Mouse (Mus musculus) MEL (cell line): Measurements from ENCODE around the gene Cenpt. TPM values are rescaled to one million over a fixed set of nuclear protein-coding genes. Genes with fewer than 3 reads are reported as not detected.
"Not testable (repeated sequence)": the region's sequence is repeated elsewhere in the genome, so short reads cannot be mapped to it uniquely, and the experiment has no call there.

ENCODE experiments used
- DNase-seq: peaks from one replicate; pipeline ENCODE4 v3.0.0; 2011; ENCODE audit warnings: low read depth, low spot score
- H3K27ac ChIP-seq: 2 replicates; pipeline ENCODE4 v1.5.1; 2012; ENCODE audit warnings: low read depth, mild to moderate bottlenecking, control low read depth, low read length, moderate library complexity; ENCODE audit not compliant: control insufficient read depth
- H3K27me3 ChIP-seq, 2 experiments: fragments of 150-350 bp in 1 of 2; sonication (generic) in 1 of 2; 2 replicates each; pipeline ENCODE4 v1.6.1; 2012; ENCODE audit warnings: low read length in 2 of 2, mild to moderate bottlenecking in 2 of 2, improper control_type of control experiment in 1 of 2, moderate library complexity in 1 of 2; ENCODE audit not compliant: insufficient read depth in 2 of 2, control insufficient read depth in 1 of 2
- H3K36me3 ChIP-seq, 2 experiments: 2 replicates each; pipeline ENCODE4 v1.6.1; 2012 to 2014; ENCODE audit warnings: low read length in 2 of 2, improper control_type of control experiment in 1 of 2, inconsistent platforms in 1 of 2, mild to moderate bottlenecking in 1 of 2; ENCODE audit not compliant: insufficient read depth in 2 of 2, control insufficient read depth in 1 of 2
- H3K4me1 ChIP-seq, 2 experiments: fragments of 150-350 bp in 1 of 2; sonication (generic) in 1 of 2; 2 replicates each; pipeline ENCODE4 v1.6.1; 2012; ENCODE audit warnings: low read length in 2 of 2, improper control_type of control experiment in 1 of 2, mild to moderate bottlenecking in 1 of 2; ENCODE audit not compliant: insufficient read depth in 2 of 2, control insufficient read depth in 1 of 2
- H3K4me3 ChIP-seq, 2 experiments: fragments of 150-350 bp in 1 of 2; sonication (generic) in 1 of 2; 2 replicates each; pipeline ENCODE4 v1.5.1; 2012; ENCODE audit warnings: low read depth in 2 of 2, low read length in 2 of 2, mild to moderate bottlenecking in 2 of 2, moderate library complexity in 2 of 2, control low read depth in 1 of 2, improper control_type of control experiment in 1 of 2; ENCODE audit not compliant: control insufficient read depth in 1 of 2, insufficient read depth in 1 of 2
- H3K79me2 ChIP-seq: 2 replicates; pipeline ENCODE4 v1.6.1; 2012; ENCODE audit warnings: mild to moderate bottlenecking, low read length, moderate library complexity; ENCODE audit not compliant: control insufficient read depth, poor library complexity, insufficient read depth
- H3K9ac ChIP-seq: 2 replicates; pipeline ENCODE4 v1.6.1; 2012; ENCODE audit warnings: low read depth, mild to moderate bottlenecking, control low read depth, low read length, moderate library complexity; ENCODE audit not compliant: control insufficient read depth, poor library complexity, severe bottlenecking
- H3K9me3 ChIP-seq: fragments of 150-350 bp; sonication (generic); replicated peaks from 2 replicates; pipeline ENCODE4 v1.6.1; 2012; ENCODE audit warnings: mild to moderate bottlenecking, low read length, improper control_type of control experiment, moderate library complexity; ENCODE audit not compliant: insufficient read depth
- BHLHE40 ChIP-seq: IDR thresholded peaks from 2 replicates; pipeline ENCODE4 v1.6.1; 2012; ENCODE audit warnings: low read depth, mild to moderate bottlenecking, inconsistent platforms, low read length, improper control_type of control experiment, borderline replicate concordance
- CTCF ChIP-seq, 3 experiments: IDR thresholded peaks in 2 of 3; conservative IDR thresholded peaks in 1 of 3; 2 replicates each; pipeline ENCODE4 v1.5.1; 2011 to 2012; ENCODE audit warnings: low read length in 3 of 3, low read depth in 2 of 3, mild to moderate bottlenecking in 2 of 3, improper control_type of control experiment in 1 of 3, inconsistent platforms in 1 of 3, mixed read lengths in 1 of 3, moderate library complexity in 1 of 3; ENCODE audit not compliant: control insufficient read depth in 1 of 3, insufficient read depth in 1 of 3, poor library complexity in 1 of 3, severe bottlenecking in 1 of 3
- ELF1 ChIP-seq: IDR thresholded peaks from 2 replicates; pipeline ENCODE4 v1.6.1; 2014; ENCODE audit warnings: low read depth, mild to moderate bottlenecking, inconsistent platforms, low read length, improper control_type of control experiment, moderate library complexity
- ETS1 ChIP-seq: IDR thresholded peaks from 2 replicates; pipeline ENCODE4 v1.6.1; 2012; ENCODE audit warnings: low read depth, mild to moderate bottlenecking, inconsistent platforms, low read length, improper control_type of control experiment, moderate library complexity
- HCFC1 ChIP-seq: IDR thresholded peaks from 2 replicates; pipeline ENCODE4 v1.6.1; 2012; ENCODE audit warnings: low read depth, mild to moderate bottlenecking, inconsistent platforms, low read length, improper control_type of control experiment, moderate library complexity
- KAT2A ChIP-seq: conservative IDR thresholded peaks from 2 replicates; pipeline ENCODE4 v1.6.1; 2012; ENCODE audit warnings: low read depth, low read length, improper control_type of control experiment, inconsistent platforms
- MAX ChIP-seq: IDR thresholded peaks from 2 replicates; pipeline ENCODE4 v1.6.1; 2011; ENCODE audit warnings: low read length, improper control_type of control experiment
- MXI1 ChIP-seq: IDR thresholded peaks from 2 replicates; pipeline ENCODE4 v1.6.1; 2011; ENCODE audit warnings: mild to moderate bottlenecking, low read depth, low read length, improper control_type of control experiment
- MYC ChIP-seq: IDR thresholded peaks from 2 replicates; pipeline ENCODE4 v1.6.1; 2011; ENCODE audit warnings: low read depth, mild to moderate bottlenecking, low read length, improper control_type of control experiment, moderate library complexity
- NELFE ChIP-seq: IDR thresholded peaks from 2 replicates; pipeline ENCODE4 v1.6.1; 2011; ENCODE audit warnings: low read depth, low read length, improper control_type of control experiment
- POLR2A ChIP-seq, 2 experiments: IDR thresholded peaks; 2 replicates each; pipeline ENCODE4 v1.6.1; 2011 to 2012; ENCODE audit warnings: low read length in 2 of 2, mild to moderate bottlenecking in 2 of 2, control low read depth in 1 of 2, improper control_type of control experiment in 1 of 2, low read depth in 1 of 2, moderate library complexity in 1 of 2; ENCODE audit not compliant: control insufficient read depth in 1 of 2, insufficient read depth in 1 of 2, poor library complexity in 1 of 2
- POLR2AphosphoS5 ChIP-seq: IDR thresholded peaks from 2 replicates; pipeline ENCODE4 v1.6.1; 2012; ENCODE audit warnings: low read depth, borderline replicate concordance, mild to moderate bottlenecking, inconsistent platforms, low read length, moderate library complexity, mixed read lengths
- RAD21 ChIP-seq: IDR thresholded peaks from 2 replicates; pipeline ENCODE4 v1.6.1; 2011; ENCODE audit warnings: mild to moderate bottlenecking, low read depth, low read length, improper control_type of control experiment
- RCOR1 ChIP-seq: IDR thresholded peaks from 2 replicates; pipeline ENCODE4 v1.6.1; 2012; ENCODE audit warnings: low read depth, mild to moderate bottlenecking, inconsistent platforms, low read length, improper control_type of control experiment
- SIN3A ChIP-seq: IDR thresholded peaks from 2 replicates; pipeline ENCODE4 v1.6.1; 2012; ENCODE audit warnings: low read length, improper control_type of control experiment, inconsistent platforms
- SMC3 ChIP-seq: IDR thresholded peaks from 2 replicates; pipeline ENCODE4 v1.6.1; 2011; ENCODE audit warnings: low read depth, low read length, improper control_type of control experiment
- TAL1 ChIP-seq: IDR thresholded peaks from 2 replicates; pipeline ENCODE4 v1.6.1; 2012; ENCODE audit warnings: mild to moderate bottlenecking, inconsistent platforms, low read length, moderate library complexity, mixed read lengths
- TBP ChIP-seq: IDR thresholded peaks from 2 replicates; pipeline ENCODE4 v1.8.0; 2011; ENCODE audit warnings: low read depth, low read length, improper control_type of control experiment
- USF1 ChIP-seq: IDR thresholded peaks from 2 replicates; pipeline ENCODE4 v1.6.1; 2014; ENCODE audit warnings: low read depth, mild to moderate bottlenecking, inconsistent platforms, low read length, improper control_type of control experiment, moderate library complexity
- USF2 ChIP-seq, 2 experiments: IDR thresholded peaks; 2 replicates each; pipeline ENCODE4 v1.6.1; 2011 to 2012; ENCODE audit warnings: improper control_type of control experiment in 2 of 2, low read length in 2 of 2, borderline replicate concordance in 1 of 2, inconsistent platforms in 1 of 2, low read depth in 1 of 2, mild to moderate bottlenecking in 1 of 2; ENCODE audit not compliant: insufficient read depth in 1 of 2
- ZC3H11A ChIP-seq: IDR thresholded peaks from 2 replicates; pipeline ENCODE4 v1.6.1; 2012; ENCODE audit warnings: low read depth, mild to moderate bottlenecking, inconsistent platforms, low read length, improper control_type of control experiment
- ZKSCAN1 ChIP-seq: IDR thresholded peaks from 2 replicates; pipeline ENCODE4 v1.6.1; 2012; ENCODE audit warnings: low read depth, mild to moderate bottlenecking, inconsistent platforms, low read length, improper control_type of control experiment, moderate library complexity
- ZNF384 ChIP-seq: IDR thresholded peaks from 2 replicates; pipeline ENCODE4 v1.6.1; 2012; ENCODE audit warnings: low read depth, mild to moderate bottlenecking, inconsistent platforms, low read length, improper control_type of control experiment
- polyA plus RNA-seq, 2 experiments: library from polyadenylated mRNA; stranded (reverse) in 1 of 2; unstranded in 1 of 2; fragments of >175 nt in 1 of 2; fragments of >200 nt in 1 of 2; gene quantifications; 2 replicates each; pipeline versions ENCODE4 v1.2.1 to v1.2.4; 2012; ENCODE audit warnings: low replicate concordance in 2 of 2, low read depth in 1 of 2; ENCODE audit not compliant: insufficient read length in 2 of 2, insufficient read depth in 1 of 2, missing spikeins in 1 of 2
- total RNA-seq: library from RNA; depleted of rRNA; stranded (reverse); fragments of 300-350 nt; gene quantifications from 2 replicates; pipeline ENCODE4 v1.2.3, GENCODE M21; 2012

Cenpt gene
- total and polyA plus RNA-seq, 3 experiments = 14.2 to 26.5 TPM; not detected in 1

DNA sequence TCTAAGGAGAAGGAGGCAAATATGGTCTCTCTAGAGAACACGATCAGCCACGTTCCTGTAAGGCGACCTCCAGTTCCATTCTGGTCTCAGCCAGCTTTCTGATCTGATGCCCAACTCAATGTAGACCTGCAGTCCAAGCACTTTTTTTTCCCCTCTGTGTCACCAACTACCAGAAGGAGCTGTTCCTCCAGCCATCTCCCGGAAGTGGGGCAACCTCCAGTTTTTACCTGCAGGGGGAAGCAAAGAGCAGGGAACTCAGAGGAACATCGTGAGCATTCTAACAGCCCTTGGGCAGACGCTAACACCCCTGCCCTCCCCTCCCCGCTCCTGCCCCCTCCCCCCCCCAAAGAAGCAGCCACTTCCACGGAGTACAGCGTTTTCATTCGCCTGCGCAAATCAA, 17.8 kb downstream of the Cenpt start:
- DNase-seq = peak; percentile 73
- H3K36me3 ChIP-seq = no peaks in the 10 kb centered on the region
- no peak overlapping the region for H3K9ac ChIP-seq
- no peaks in the 10 kb centered on the region for H3K27me3 ChIP-seq
- TF ChIP-seq CTCF (IDR thresholded peaks at IDR 0.05 in 2 of 3, conservative IDR thresholded peaks at IDR 0.05 in 1 of 3; ENCODE audit: control insufficient read depth in 1 of 3, insufficient read depth in 1 of 3, low read depth in 2 of 3, low read length in 3 of 3, poor library complexity in 1 of 3, severe bottlenecking in 1 of 3) = peak; percentile 68 to 75 (median 73)
- TF ChIP-seq RAD21 = peak; percentile 64
- TF ChIP-seq ZNF384 = 0 out of 2 replicates have a peak, but pooled peaks have one; percentile 44
- no peak for TF ChIP-seq MYC
- peak; percentile 75 for TF ChIP-seq ELF1
- peak; percentile 41 for TF ChIP-seq ZC3H11A
- TF ChIP-seq SMC3 = peak; percentile 75
- no peak for TF ChIP-seq TAL1
- TF ChIP-seq, all 39 proteins: peak for 6
- 0 out of 4 replicates have a peak, but pooled peaks cover 0 to 8% of the 10 kb centered on the region in 2 experiments for H3K4me1 ChIP-seq
- H3K9me3 ChIP-seq = no peaks in the 10 kb centered on the region
- no peak overlapping the region for H3K4me3 ChIP-seq
- no peak overlapping the region for H3K27ac ChIP-seq
- H3K79me2 ChIP-seq = no peaks in the 10 kb centered on the region

DNA sequence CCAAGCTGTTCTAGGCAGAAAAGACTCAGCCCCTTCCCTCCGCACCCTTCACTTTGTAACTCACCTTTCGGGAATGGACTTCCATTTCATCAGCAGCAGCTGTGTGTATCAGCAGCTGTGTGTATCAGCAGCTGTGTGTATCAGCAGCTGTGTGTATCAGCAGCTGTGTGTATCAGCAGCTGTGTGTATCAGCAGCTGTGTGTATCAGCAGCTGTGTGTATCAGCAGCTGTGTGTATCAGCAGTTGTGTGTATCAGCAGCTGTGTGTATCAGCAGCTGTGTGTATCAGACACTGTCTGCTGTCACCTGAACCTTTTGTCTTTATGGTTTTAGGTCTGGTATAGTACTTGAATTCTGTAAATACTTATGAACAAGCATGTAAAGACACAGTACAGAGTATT, 19.3 kb downstream of the Cenpt start:
- H3K9ac ChIP-seq, H3K36me3 ChIP-seq, H3K27ac ChIP-seq, H3K9me3 ChIP-seq, H3K79me2 ChIP-seq, H3K4me3 ChIP-seq, H3K4me1 ChIP-seq, DNase-seq: not testable (repeated sequence)
- TF ChIP-seq ETS1 (peak; percentile 70), TAL1 (peak; percentile 19; the same call in 1 of the 2 replicates)
- TF ChIP-seq, all 39 proteins: peak for 2; not testable (repeated sequence) for 37
- H3K27me3 ChIP-seq = not testable (repeated sequence)

GRCm38 (mm10) chr8:105826861-105827848, 25.9 kb downstream of the Cenpt start, which contains the start of the genes Ranbp10 and Tsnaxip1:
Gene Ranbp10 (minus strand): TSS chr8:105827350.
Gene Tsnaxip1 (plus strand): TSS chr8:105827731.
- Histone ChIP-seq H3K4me1 (peaks cover 0 to 11% of the 10 kb centered on the region in 2 experiments; a peak in 2 of 4 replicates), H3K79me2 (peaks cover 11% of the 10 kb centered on the region), H3K27ac (peak within 1 kb of the TSS; percentile 53), H3K9ac (peak within 1 kb of the TSS; percentile 77), H3K9me3 (no peaks in the 10 kb centered on the region), H3K4me3 (peak within 1 kb of the TSS; percentile 58 to 82), H3K36me3 (peaks cover 0 to 10% of the 10 kb centered on the region in 2 experiments; a peak in 3 of 4 replicates), H3K27me3 (no peaks in the 10 kb centered on the region)
- peak; percentile 99 for DNase-seq
- 0 out of 2 replicates have a peak, but pooled peaks have one; percentile 43 for TF ChIP-seq MYC
- TF ChIP-seq ELF1 = peak; percentile 66
- peak; percentile 68 for TF ChIP-seq NELFE
- TF ChIP-seq SIN3A = peak; percentile 99
- TF ChIP-seq RCOR1 = peak; percentile 33; the same call in 1 of the 2 replicates
- peak; percentile 98 for TF ChIP-seq MXI1
- no peak for TF ChIP-seq BHLHE40
- TF ChIP-seq POLR2A (IDR thresholded peaks at IDR 0.05; ENCODE audit: control insufficient read depth in 1 of 2, insufficient read depth in 1 of 2, low read depth in 1 of 2, low read length in 2 of 2, poor library complexity in 1 of 2) = peak; percentile 83 to 86
- TF ChIP-seq MAX = no peak; the same call in 1 of the 2 replicates
- 0 out of 2 replicates have a peak, but pooled peaks have one; percentile 73 for TF ChIP-seq POLR2AphosphoS5
- TF ChIP-seq USF2 (IDR thresholded peaks at IDR 0.05; ENCODE audit: borderline replicate concordance in 1 of 2, insufficient read depth in 1 of 2, low read depth in 1 of 2, low read length in 2 of 2) = no peak
- TF ChIP-seq HCFC1 = peak; percentile 95
- TF ChIP-seq ZKSCAN1 = no peak
- TF ChIP-seq USF1 = no peak
- TF ChIP-seq TBP = peak; percentile 92
- peak; percentile 99 for TF ChIP-seq KAT2A
